22 mouse cellular contexts compared by ENCODE assay signal in genomic region chr9:74449981-74450380, GRCm38 (mm10).
DNase-seq lines count a peak whose midpoint lies in the region; ATAC-seq and TF ChIP-seq lines count a peak whose summit lies in the region.
"Had no signal": no experiment of that assay in that cellular context is flagged by ENCODE, and none has a peak within 500 bp of the region (broad histone marks: within the 10 kb centered on the region; RNA-seq: fewer than 3 reads in every experiment).

No protein-coding gene starts in this region.

- TF ChIP-seq CTCF in hindbrain, postnatal 0 days (IDR thresholded peaks at IDR 0.05; ENCODE audit: low read depth), result no peak
- no peak for TF ChIP-seq CTCF in brain, embryonic 14.5 days (IDR thresholded peaks at IDR 0.05; ENCODE audit: borderline replicate concordance, extremely low read depth, insufficient read depth, insufficient read length)

- 52% methylated on average over 5 of the region's 5 CpGs for WGBS in embryonic facial prominence, embryonic 14.5 days
- 92% methylated on average over 5 of the region's 5 CpGs for WGBS in embryonic facial prominence, embryonic 10.5 days
- WGBS in hindbrain, postnatal 0 days, result 30% methylated on average over 5 of the region's 5 CpGs
- WGBS in hindbrain, embryonic 12.5 days, result 77% methylated on average over 5 of the region's 5 CpGs
- WGBS in midbrain, embryonic 11.5 days, result 92% methylated on average over 5 of the region's 5 CpGs
- 60% methylated on average over 5 of the region's 5 CpGs for WGBS in midbrain, embryonic 15.5 days

- H3K4me2 ChIP-seq in embryonic facial prominence, embryonic 14.5 days (ENCODE audit: low read depth, low read length), result no peak overlapping the region
- H3K4me2 ChIP-seq in hindbrain, postnatal 0 days (ENCODE audit: low read depth, low read length), result no peak overlapping the region
- H3K4me2 ChIP-seq in hindbrain, embryonic 12.5 days (replicated peaks), result no peak overlapping the region
- no peak overlapping the region for H3K4me2 ChIP-seq in midbrain, embryonic 11.5 days
- no peak overlapping the region for H3K4me2 ChIP-seq in midbrain, embryonic 15.5 days
- H3K4me2 ChIP-seq: embryonic facial prominence, embryonic 12.5 days; heart, embryonic 11.5 days; hindbrain, embryonic 15.5 days; kidney, embryonic 15.5 days; liver, embryonic 11.5 days; stomach, embryonic 15.5 days had no signal

- no peaks in the 10 kb centered on the region; the same call in 1 of the 2 replicates for H3K4me1 ChIP-seq in embryonic facial prominence, embryonic 14.5 days (ENCODE audit: control insufficient read depth, insufficient read depth, low read length)
- no peaks in the 10 kb centered on the region for H3K4me1 ChIP-seq in embryonic facial prominence, embryonic 10.5 days
- H3K4me1 ChIP-seq in hindbrain, postnatal 0 days (ENCODE audit: insufficient read depth, low read length), result no peaks in the 10 kb centered on the region
- H3K4me1 ChIP-seq in hindbrain, embryonic 12.5 days, result no peaks in the 10 kb centered on the region
- no peaks in the 10 kb centered on the region for H3K4me1 ChIP-seq in midbrain, embryonic 11.5 days (ENCODE audit: control insufficient read depth, insufficient read depth, low read length)
- no peaks in the 10 kb centered on the region for H3K4me1 ChIP-seq in midbrain, embryonic 15.5 days
- H3K4me1 ChIP-seq: embryonic facial prominence, embryonic 12.5 days; hindbrain, embryonic 15.5 days; kidney, embryonic 15.5 days; stomach, embryonic 15.5 days had no signal

- H3K27ac ChIP-seq in embryonic facial prominence, embryonic 14.5 days (replicated peaks; ENCODE audit: low read depth, low read length), result no peak overlapping the region
- no peak overlapping the region for H3K27ac ChIP-seq in embryonic facial prominence, embryonic 10.5 days (replicated peaks)
- no peak overlapping the region for H3K27ac ChIP-seq in hindbrain, postnatal 0 days
- H3K27ac ChIP-seq in hindbrain, embryonic 12.5 days, result no peak overlapping the region
- H3K27ac ChIP-seq in midbrain, embryonic 11.5 days (ENCODE audit: low read depth, low read length), result no peak overlapping the region
- H3K27ac ChIP-seq in midbrain, embryonic 15.5 days, result no peak overlapping the region
- H3K27ac ChIP-seq: embryonic facial prominence, embryonic 12.5 days; hindbrain, embryonic 15.5 days; kidney, embryonic 15.5 days; stomach, embryonic 15.5 days had no signal

- H3K36me3 ChIP-seq in embryonic facial prominence, embryonic 14.5 days (ENCODE audit: control insufficient read depth, insufficient read depth, low read length), result no peaks in the 10 kb centered on the region
- H3K36me3 ChIP-seq in embryonic facial prominence, embryonic 10.5 days (replicated peaks), result no peaks in the 10 kb centered on the region
- no peaks in the 10 kb centered on the region for H3K36me3 ChIP-seq in hindbrain, postnatal 0 days (ENCODE audit: insufficient read depth, low read length)
- no peaks in the 10 kb centered on the region for H3K36me3 ChIP-seq in hindbrain, embryonic 12.5 days
- no peaks in the 10 kb centered on the region for H3K36me3 ChIP-seq in midbrain, embryonic 11.5 days (ENCODE audit: control insufficient read depth, insufficient read depth, low read length)
- no peaks in the 10 kb centered on the region for H3K36me3 ChIP-seq in midbrain, embryonic 15.5 days (replicated peaks)
- H3K36me3 ChIP-seq: embryonic facial prominence, embryonic 12.5 days; hindbrain, embryonic 15.5 days; kidney, embryonic 15.5 days; stomach, embryonic 15.5 days had no signal

- H3K9ac ChIP-seq in embryonic facial prominence, embryonic 14.5 days (ENCODE audit: low read depth, low read length), result no peak overlapping the region
- H3K9ac ChIP-seq in hindbrain, postnatal 0 days (replicated peaks; ENCODE audit: low read length), result no peak overlapping the region
- no peak overlapping the region for H3K9ac ChIP-seq in hindbrain, embryonic 12.5 days
- H3K9ac ChIP-seq in midbrain, embryonic 11.5 days (ENCODE audit: low read length), result no peak overlapping the region
- H3K9ac ChIP-seq in midbrain, embryonic 15.5 days, result no peak overlapping the region
- H3K9ac ChIP-seq: embryonic facial prominence, embryonic 12.5 days; hindbrain, embryonic 15.5 days; kidney, embryonic 15.5 days; stomach, embryonic 15.5 days had no signal

- ATAC-seq in embryonic facial prominence, embryonic 14.5 days (ENCODE audit: low read depth), result no peak
- ATAC-seq in hindbrain, postnatal 0 days, result no peak
- no peak for ATAC-seq in hindbrain, embryonic 12.5 days (ENCODE audit: low FRiP score)
- ATAC-seq in midbrain, embryonic 11.5 days (ENCODE audit: low FRiP score), result no peak
- ATAC-seq in midbrain, embryonic 15.5 days (replicated peaks), result no peak

- no peak for TF ChIP-seq POLR2A in brain, embryonic 14.5 days (IDR thresholded peaks at IDR 0.05; ENCODE audit: borderline replicate concordance, extremely low read depth, insufficient read depth, insufficient read length, poor library complexity, severe bottlenecking)

- H3K27me3 ChIP-seq in embryonic facial prominence, embryonic 14.5 days (replicated peaks; ENCODE audit: control insufficient read depth, insufficient read depth, low read length), result no peaks in the 10 kb centered on the region
- H3K27me3 ChIP-seq in embryonic facial prominence, embryonic 10.5 days (replicated peaks; ENCODE audit: low read depth, poor library complexity, severe bottlenecking), result no peaks in the 10 kb centered on the region
- H3K27me3 ChIP-seq in hindbrain, postnatal 0 days (ENCODE audit: insufficient read depth, low read length), result no peaks in the 10 kb centered on the region
- no peaks in the 10 kb centered on the region for H3K27me3 ChIP-seq in hindbrain, embryonic 12.5 days
- H3K27me3 ChIP-seq in midbrain, embryonic 11.5 days (ENCODE audit: control insufficient read depth, insufficient read depth, low read length), result no peaks in the 10 kb centered on the region
- H3K27me3 ChIP-seq in midbrain, embryonic 15.5 days (replicated peaks), result no peaks in the 10 kb centered on the region
- H3K27me3 ChIP-seq: embryonic facial prominence, embryonic 12.5 days; hindbrain, embryonic 15.5 days; kidney, embryonic 15.5 days; stomach, embryonic 15.5 days had no signal

- DNase-seq in embryonic facial prominence, embryonic 14.5 days (ENCODE audit: low spot score), result peak; percentile 55
- no peak for DNase-seq in embryonic facial prominence, embryonic 10.5 days (ENCODE audit: low spot score)
- peak; percentile 53 for DNase-seq in hindbrain, postnatal 0 days (ENCODE audit: low spot score)
- DNase-seq in midbrain, embryonic 11.5 days (ENCODE audit: low spot score, missing footprints), result peak; percentile 37
- peak; percentile 61 for DNase-seq in brain, embryonic 14.5 days (ENCODE audit: low read depth)
- DNase-seq: adrenal gland, postnatal 14 days; cerebellum, adult 18-20 months; cerebellum, postnatal 36 days; gastrocnemius, postnatal 14 days; heart, postnatal 36 days; kidney, adult 18-20 months; kidney, postnatal 36 days; lung, postnatal 4 days; right cerebral cortex, postnatal 14 days had no signal

- no peak overlapping the region for H3K4me3 ChIP-seq in embryonic facial prominence, embryonic 14.5 days (ENCODE audit: low read depth, low read length)
- no peak overlapping the region for H3K4me3 ChIP-seq in embryonic facial prominence, embryonic 10.5 days
- no peak overlapping the region for H3K4me3 ChIP-seq in hindbrain, postnatal 0 days (ENCODE audit: low read length)
- H3K4me3 ChIP-seq in hindbrain, embryonic 12.5 days, result no peak overlapping the region
- H3K4me3 ChIP-seq in midbrain, embryonic 11.5 days (ENCODE audit: low read depth, low read length), result no peak overlapping the region
- no peak overlapping the region for H3K4me3 ChIP-seq in midbrain, embryonic 15.5 days
- H3K4me3 ChIP-seq: embryonic facial prominence, embryonic 12.5 days; hindbrain, embryonic 15.5 days; kidney, embryonic 15.5 days; stomach, embryonic 15.5 days had no signal

- H3K9me3 ChIP-seq in embryonic facial prominence, embryonic 14.5 days (ENCODE audit: control insufficient read depth, low read length), result no peaks in the 10 kb centered on the region
- no peaks in the 10 kb centered on the region for H3K9me3 ChIP-seq in embryonic facial prominence, embryonic 10.5 days
- H3K9me3 ChIP-seq in hindbrain, postnatal 0 days (ENCODE audit: low read length), result no peaks in the 10 kb centered on the region
- no peaks in the 10 kb centered on the region for H3K9me3 ChIP-seq in hindbrain, embryonic 12.5 days (replicated peaks)
- no peaks in the 10 kb centered on the region for H3K9me3 ChIP-seq in midbrain, embryonic 11.5 days (ENCODE audit: control insufficient read depth, low read length)
- no peaks in the 10 kb centered on the region for H3K9me3 ChIP-seq in midbrain, embryonic 15.5 days
- H3K9me3 ChIP-seq: embryonic facial prominence, embryonic 12.5 days; hindbrain, embryonic 15.5 days; kidney, embryonic 15.5 days; stomach, embryonic 15.5 days had no signal
